Mouse (Mus musculus) adrenal gland, adult 2 months (tissue): Measurements from ENCODE around the gene Tmeff1. TPM values are rescaled to one million over a fixed set of nuclear protein-coding genes. Genes with fewer than 3 reads are reported as not detected.

Experiments used
- DNase-seq: peaks from one replicate; pipeline ENCODE4 v3.0.0; 2021
- long read RNA-seq: library from polyadenylated mRNA; stranded (forward); transcript quantifications from one replicate; pipeline ENCODE4 v2.0.0, GENCODE M21; 2021
- polyA plus RNA-seq: library from polyadenylated mRNA; depleted of rRNA; stranded (reverse); fragments of >200 nt; gene quantifications from 2 replicates; pipeline ENCODE4 v1.2.3, GENCODE M21; 2012; rRNA removed
- total RNA-seq, 2 experiments: library from RNA; stranded (reverse); gene quantifications; 2 replicates each; pipeline ENCODE4 v1.2.3; 2021

Tmeff1 gene
- total RNA-seq (10 to 100 TPM in 1 of 2 experiments, 1 to 10 TPM in 1; 9.8 to 16.2 TPM), polyA plus RNA-seq (2.4 and 10.8 TPM in 2 replicates)
- long read RNA-seq, partial matches to known transcripts, result 0 of 7 reads
- long read RNA-seq, other reads (novel, unspliced or antisense), result 2 of 7 reads

- peak; percentile 48 for DNase-seq
Measured at GRCm38 (mm10) chr4:48584421-48585240, at the start of gene Tmeff1. Gene Tmeff1 (plus strand): TSS chr4:48585174.

DNA sequence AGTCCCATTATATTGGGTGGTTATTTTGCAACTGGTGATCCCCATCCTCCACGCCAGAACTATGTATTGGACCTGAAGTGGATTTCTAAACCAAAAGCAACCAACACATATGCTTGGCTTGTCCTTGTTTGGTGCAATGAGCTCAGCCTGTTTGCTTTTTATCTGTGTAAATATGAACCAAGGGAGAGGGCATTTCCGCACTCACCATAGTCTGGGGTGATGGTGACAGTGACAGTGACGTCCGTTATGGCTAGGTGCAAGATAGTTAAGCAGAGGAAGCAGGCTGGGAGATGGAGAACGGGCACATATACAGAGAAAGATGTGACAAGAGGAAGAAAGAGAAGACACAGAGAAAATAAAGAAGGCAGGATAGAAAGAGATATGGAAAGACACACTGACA, 48.7 kb upstream of the Tmeff1 start:
- no peak for DNase-seq

GRCm38 (mm10) chr4:48537024-48537423, 48.0 kb upstream of the Tmeff1 start:
- no peak for DNase-seq

DNA sequence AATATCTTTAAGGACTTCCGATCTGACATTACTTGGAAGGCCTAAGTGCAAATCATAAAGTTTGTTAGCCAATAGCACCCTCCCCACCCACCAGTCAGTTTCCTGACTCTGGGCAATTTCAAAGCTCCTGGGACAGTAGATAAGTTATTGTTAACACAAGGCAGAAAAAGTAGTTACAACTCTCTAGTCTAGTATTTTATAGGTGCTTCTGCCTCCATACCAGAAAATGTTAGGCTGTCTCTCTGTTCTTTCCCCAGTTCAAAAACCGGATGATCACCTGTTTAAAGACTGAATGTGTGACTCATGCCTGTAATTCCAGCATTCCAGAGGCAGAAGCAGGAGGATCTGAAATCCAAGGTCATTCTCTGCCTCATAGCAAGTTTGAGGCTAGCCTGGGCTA, 46.4 kb upstream of the Tmeff1 start:
- DNase-seq, result no peak

DNA sequence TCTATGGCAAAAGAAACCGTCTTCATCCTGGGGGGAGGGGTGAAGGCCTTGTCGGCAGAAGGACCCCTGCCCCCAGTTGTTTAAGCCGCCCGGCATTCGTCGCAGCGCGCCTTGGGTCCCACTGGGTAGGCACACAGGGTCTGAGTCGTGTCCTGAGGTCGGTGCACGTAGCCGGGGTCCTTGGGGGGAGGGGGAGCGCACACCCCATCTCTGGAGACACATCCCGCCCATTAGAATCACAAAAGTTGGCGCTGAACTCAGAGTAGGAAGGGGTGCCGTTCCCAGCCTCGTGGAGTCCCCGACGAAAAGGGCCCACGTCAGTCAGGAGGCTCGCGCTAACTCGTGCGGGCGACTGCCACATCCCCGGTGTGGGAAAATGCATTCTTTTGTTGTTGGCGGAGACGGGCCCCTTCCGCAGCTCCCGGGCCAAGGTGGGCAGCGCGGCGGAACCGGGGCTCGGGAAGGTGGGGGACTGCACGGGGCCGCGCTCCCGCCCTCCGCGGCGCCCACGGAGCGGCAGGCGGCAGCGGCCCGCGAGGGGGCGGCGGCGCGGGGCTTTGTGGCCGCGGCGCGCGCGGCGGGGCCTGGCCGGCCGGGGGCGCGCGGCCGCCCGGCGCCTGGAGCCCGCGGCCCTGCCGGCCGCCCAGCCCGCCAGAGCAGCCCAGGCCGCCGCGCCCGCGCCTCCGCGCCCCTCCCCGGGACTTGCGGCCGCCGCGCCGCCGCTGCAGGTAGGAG, 45.0 kb upstream of the Tmeff1 start, which contains the start of gene Msantd3:
Gene Msantd3, plus strand, starts transcription at position 95 of the 735 bp plus-strand sequence.
- peak; percentile 75 for DNase-seq

GRCm38 (mm10) chr4:48540576-48541111, 44.3 kb upstream of the Tmeff1 start:
- peak; percentile 62 for DNase-seq

DNA sequence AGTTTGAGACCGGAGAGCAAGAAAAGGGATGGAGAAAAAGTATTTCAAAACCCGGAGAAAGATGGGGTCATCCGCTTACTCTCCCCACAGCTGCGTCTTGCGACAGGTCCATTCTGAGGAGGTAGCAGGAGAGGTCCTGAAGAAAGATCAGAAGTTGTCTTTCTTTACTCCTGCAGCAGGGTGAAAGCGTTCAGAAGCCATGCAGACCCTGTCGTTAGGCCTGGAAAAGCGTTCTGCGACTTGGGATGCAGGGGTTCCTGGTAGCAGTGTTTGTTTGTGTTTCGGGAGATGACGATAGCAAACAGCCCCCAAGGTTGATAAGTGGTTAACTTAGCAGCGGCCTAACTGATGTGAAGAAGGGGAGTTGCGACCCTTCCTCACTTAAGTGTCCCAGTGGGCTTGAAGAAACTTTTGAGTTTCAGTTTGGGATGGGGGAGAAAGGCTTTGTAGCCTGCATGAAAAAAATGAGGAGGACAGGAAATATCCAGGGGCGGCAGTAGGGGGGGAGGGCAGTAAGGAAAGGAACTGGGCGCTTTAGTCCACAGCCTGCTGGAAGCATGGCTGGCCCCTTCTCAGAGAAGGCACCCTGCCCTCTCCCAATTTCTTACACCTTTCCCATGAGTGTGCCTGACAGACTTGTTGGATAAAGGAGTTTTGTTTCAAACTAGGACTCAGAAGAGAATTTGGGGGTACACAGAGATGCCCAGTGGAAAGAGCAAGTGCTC, 43.3 kb upstream of the Tmeff1 start:
- no peak for DNase-seq

- DNase-seq, result peak; percentile 35
Measured at GRCm38 (mm10) chr4:48542351-48542750, 42.6 kb upstream of the Tmeff1 start.

DNA sequence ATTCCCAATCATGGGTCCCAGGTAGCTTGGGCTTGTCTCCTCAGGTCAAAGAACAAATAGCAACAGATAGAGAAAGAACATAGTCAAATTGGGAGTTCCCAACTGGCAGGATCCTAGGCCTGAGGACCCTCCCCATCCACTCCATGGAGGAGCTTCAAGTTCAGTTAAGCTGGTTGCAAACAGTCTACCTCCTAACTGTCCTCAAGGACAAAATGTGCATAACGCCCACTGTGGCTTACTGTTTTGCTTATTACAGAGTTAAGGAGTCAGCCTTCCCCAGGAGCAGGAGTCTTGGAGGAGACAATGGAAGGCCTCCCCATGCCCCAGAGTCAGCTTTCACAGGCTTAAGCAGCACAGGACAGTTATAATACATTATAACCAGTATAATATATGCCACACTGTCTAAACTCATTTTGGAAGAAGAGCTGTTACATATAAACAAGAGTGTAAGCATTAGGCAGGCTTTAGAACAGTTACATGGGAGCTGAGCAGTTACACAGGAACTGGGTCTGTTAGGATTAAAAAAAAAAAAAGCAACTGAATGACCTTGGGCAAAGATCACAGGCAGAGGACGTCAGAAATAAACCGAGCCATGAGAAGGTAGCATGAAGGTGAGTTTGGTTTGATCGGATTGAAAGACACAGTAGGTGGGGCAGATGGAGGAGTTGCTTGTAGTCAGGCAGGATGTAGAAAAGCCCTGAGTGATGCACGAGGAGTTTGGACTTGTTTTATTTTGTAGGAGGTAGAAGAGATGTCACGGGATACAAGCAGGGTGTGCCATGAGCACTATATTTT, 41.7 kb upstream of the Tmeff1 start:
- no peak for DNase-seq

GRCm38 (mm10) chr4:48544141-48544540, 40.8 kb upstream of the Tmeff1 start:
- DNase-seq, result no peak

- DNase-seq, result peak; percentile 40
Measured at GRCm38 (mm10) chr4:48545966-48546365, 39.0 kb upstream of the Tmeff1 start.

DNA sequence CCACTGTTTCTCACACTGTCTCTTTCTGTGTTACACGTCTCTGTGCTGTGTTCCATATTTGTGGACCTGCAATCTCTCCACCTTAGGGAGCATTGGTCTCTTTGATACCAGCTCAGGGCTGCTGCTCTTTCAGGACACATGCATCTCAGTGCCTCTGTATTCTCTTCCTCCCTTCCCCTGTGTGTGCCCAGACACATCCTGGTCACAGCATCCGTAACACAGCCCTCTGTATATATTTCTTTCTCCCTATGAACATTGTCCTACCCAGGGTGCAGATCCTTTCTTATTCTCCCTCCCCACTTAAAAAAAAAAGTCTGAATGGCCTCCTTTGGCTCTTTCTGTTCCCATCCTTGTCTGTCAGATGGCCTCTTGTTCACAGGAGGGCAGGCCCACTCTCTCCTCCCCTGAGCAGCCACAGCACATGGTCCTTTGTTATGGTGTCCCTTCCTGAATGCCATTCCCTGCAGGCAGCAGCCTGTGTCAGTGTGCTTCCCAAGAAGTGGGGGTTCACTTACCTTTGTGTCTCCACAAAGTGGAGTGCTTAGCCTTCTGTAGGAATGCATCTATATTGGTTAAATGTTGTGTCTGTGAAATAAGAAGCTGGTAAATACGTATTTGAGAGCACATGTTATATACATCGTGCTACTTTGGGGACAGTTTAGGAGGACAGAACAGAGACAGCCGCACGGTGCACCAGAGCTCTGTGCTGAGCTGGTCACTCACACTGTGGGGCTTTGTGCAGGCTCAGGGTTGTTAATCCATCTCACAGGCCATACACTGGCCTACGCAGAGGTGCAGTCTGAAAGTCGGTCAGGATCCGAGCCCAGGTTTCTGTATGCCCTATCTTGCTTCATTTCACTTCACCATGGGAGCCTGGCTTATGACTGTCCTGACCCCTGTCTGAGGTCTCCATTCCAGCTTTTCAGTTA, 38.1 kb upstream of the Tmeff1 start:
- DNase-seq, result no peak

DNA sequence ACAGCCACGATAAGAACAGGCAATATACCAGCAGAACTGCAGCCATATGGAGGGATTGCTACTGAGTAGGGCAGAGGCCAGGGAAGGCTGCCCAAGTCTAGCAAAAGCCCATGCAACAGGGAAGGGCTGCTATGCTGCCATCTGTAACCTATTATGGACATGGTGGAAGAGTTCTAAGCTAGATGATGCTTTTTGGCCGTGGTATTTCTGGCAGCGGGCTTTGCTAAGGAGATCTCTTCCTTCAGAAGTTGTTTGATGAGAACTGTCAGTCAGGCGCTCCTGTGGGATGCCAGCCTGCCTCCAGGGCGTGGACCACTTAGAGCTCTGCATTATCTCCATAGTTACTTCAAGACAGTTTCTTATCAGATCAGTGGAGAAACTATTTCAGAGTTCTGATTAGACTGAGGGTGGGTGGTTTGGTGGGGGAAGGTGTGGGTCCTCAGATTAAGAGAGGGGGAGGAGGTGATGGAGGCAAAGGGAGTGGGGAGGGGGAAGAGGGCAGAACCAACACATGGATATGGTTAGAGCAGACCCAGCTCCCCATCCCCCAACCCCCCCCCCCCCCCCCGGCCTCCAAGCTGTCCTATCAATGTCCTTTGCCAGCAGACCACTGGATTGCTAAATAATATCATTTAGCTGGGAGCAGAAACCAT, 36.5 kb upstream of the Tmeff1 start:
- no peak for DNase-seq

GRCm38 (mm10) chr4:48549661-48550060, 35.3 kb upstream of the Tmeff1 start:
- DNase-seq, result no peak

- no peak for DNase-seq
Measured at GRCm38 (mm10) chr4:48552486-48553064, 32.4 kb upstream of the Tmeff1 start.

GRCm38 (mm10) chr4:48554132-48554531, 30.8 kb upstream of the Tmeff1 start:
- no peak for DNase-seq

DNA sequence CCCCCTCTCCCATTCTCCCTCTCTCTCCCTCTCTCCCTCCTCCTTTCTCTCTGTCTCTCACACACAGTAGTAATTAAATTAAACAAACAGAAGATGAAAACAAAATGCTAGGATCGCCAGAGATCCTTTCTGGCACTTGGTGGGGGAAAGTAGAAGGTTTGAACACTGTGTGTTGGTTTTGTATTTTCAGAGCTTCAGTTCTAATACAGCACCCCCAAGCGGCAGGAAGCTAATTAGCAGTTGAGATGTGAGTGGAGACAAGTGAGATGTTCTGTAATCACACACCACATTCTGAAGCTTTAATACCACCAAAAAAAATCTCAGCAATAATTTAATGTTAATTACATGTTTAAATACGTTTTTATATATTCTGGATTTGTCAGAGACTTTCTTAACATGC, 29.2 kb upstream of the Tmeff1 start:
- peak; percentile 54 for DNase-seq

GRCm38 (mm10) chr4:48559652-48560051, 25.3 kb upstream of the Tmeff1 start:
- DNase-seq, result peak; percentile 42

- DNase-seq, result no peak
Measured at GRCm38 (mm10) chr4:48561824-48562223, 23.1 kb upstream of the Tmeff1 start.
